9 mouse cellular contexts compared by ENCODE assay signal in the genomic region with DNA sequence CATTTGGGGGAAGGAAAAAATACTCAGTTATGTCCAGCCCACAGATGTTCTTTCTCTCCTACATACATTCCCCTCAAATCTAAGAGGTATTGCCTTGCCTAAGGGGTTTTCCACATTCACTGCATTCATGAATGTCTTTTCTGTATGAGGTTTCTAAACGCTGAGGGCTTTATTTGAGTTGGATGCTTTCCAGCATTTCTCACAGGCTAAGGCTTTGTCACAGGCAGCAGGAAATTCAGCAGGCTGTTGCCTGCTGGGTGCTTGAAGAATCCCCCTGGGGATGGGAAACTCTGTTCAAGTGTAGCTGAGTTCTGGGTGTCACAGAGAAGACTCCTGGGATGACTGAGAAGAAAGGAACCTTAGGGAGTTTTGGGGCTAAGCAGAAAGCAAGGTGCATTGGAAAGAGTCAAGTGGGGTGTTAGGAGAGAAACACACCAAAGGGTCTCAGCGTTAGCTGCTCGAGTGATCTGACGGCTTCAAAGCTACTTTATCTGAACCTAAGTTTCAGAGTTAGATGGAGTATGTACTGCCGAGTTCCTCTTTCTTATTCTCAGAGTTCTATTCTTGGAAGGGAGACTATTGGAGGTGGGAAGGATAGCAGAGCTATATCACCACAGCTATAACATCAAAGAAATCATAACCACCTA. TPM values are rescaled to one million over a fixed set of nuclear protein-coding genes. Genes with fewer than 3 reads are reported as not detected.
A peak's percentile ranks its signal among the peaks of the same experiment; 100 is the strongest.
DNase-seq lines count a peak whose midpoint lies in the region; ATAC-seq lines count a peak whose summit lies in the region.
"Had no signal": no experiment of that assay in that cellular context is flagged by ENCODE, and none has a peak within 500 bp of the region (broad histone marks: within the 10 kb centered on the region; RNA-seq: fewer than 3 reads in every experiment).

No protein-coding gene starts in this region.

- no peak overlapping the region for H3K4me3 ChIP-seq in heart, embryonic 16.5 days (ENCODE audit: low read length)

- DNase-seq in kidney, adult 11 months: peak; percentile 18
- no peak for DNase-seq in kidney, adult 18-20 months
- peak; percentile 81 for DNase-seq in NIH3T3 (ENCODE audit: low read depth)
- no peak for DNase-seq in left cerebral cortex, adult 9 months (ENCODE audit: low spot score in 2 of 2)
- no peak for DNase-seq in left cerebral cortex, adult 8-10 months (ENCODE audit: low spot score in 2 of 2)
- DNase-seq: layer of hippocampus, postnatal 36 days had no signal

- peak; percentile 61 for ATAC-seq in heart, embryonic 16.5 days (replicated peaks; ENCODE audit: extremely low read depth, insufficient read depth, low FRiP score)
- ATAC-seq in megakaryocyte progenitor cell, adult 5-6 weeks (replicated peaks; ENCODE audit: poor library complexity): peak; percentile 22; the same call in 1 of the 2 replicates
- ATAC-seq in erythroid progenitor cell, adult 5-6 weeks (replicated peaks; ENCODE audit: low FRiP score, poor library complexity, severe bottlenecking): no peak

- H3K4me2 ChIP-seq in heart, embryonic 16.5 days (ENCODE audit: low read depth, low read length): peak overlapping the region; percentile 0; the same call in 1 of the 2 replicates

- 0 out of 2 replicates have a peak, but pooled peaks cover 2% of the 10 kb centered on the region for H3K9me3 ChIP-seq in heart, embryonic 16.5 days (replicated peaks; ENCODE audit: control insufficient read depth, low read length)

- peaks cover 25% of the 10 kb centered on the region for H3K4me1 ChIP-seq in heart, embryonic 16.5 days (ENCODE audit: control insufficient read depth, insufficient read depth, low read length)

- 12% methylated on average over 5 of the region's 5 CpGs for whole genome bisulfite sequencing in heart, embryonic 16.5 days

- no peaks in the 10 kb centered on the region for H3K36me3 ChIP-seq in heart, embryonic 16.5 days (ENCODE audit: control insufficient read depth, insufficient read depth)

- no peaks in the 10 kb centered on the region for H3K27me3 ChIP-seq in heart, embryonic 16.5 days (ENCODE audit: control insufficient read depth, insufficient read depth, low read length)

- 0 out of 2 replicates have a peak overlapping the region, but pooled peaks have one; percentile 18 for H3K9ac ChIP-seq in heart, embryonic 16.5 days (ENCODE audit: low read length)

- H3K27ac ChIP-seq in heart, embryonic 16.5 days (ENCODE audit: low read length): peak overlapping the region; percentile 61

RNA-seq across cellular contexts. Expression of a gene that starts 14.2 kb away (rescaled TPM):
- 3.4 and 3.5 TPM in 2 replicates for polyA plus RNA-seq in heart, embryonic 16.5 days (2015; fragmentation: Nextera tagmentation; extraction: Ambion mirVana)
- total RNA-seq in megakaryocyte progenitor cell, adult 5-6 weeks (2015): 8.9 and 11.7 TPM in 2 replicates
- total RNA-seq in megakaryocyte progenitor cell, adult 5-6 weeks (2017): 9.2 and 10.6 TPM in 2 replicates
- 25.6 and 25.9 TPM in 2 replicates for total RNA-seq in erythroid progenitor cell, adult 5-6 weeks (2015; ENCODE audit: low replicate concordance)
- total RNA-seq in erythroid progenitor cell, adult 5-6 weeks (2017; ENCODE audit: low replicate concordance): 30.8 and 32.2 TPM in 2 replicates
- total RNA-seq in left cerebral cortex, adult 8-10 months (2022): 10 to 100 TPM; 16.5 to 20.0 (median 17.2) TPM

RNA-seq across cellular contexts. Expression of a gene that starts 54.5 kb away (rescaled TPM):
- polyA plus RNA-seq in heart, embryonic 16.5 days (2015; fragmentation: Nextera tagmentation; extraction: Ambion mirVana): 392 and 422 TPM in 2 replicates
- total RNA-seq in megakaryocyte progenitor cell, adult 5-6 weeks (2015): 31.2 and 54.0 TPM in 2 replicates
- total RNA-seq in megakaryocyte progenitor cell, adult 5-6 weeks (2017): 36.9 and 71.1 TPM in 2 replicates
- total RNA-seq in erythroid progenitor cell, adult 5-6 weeks (2015; ENCODE audit: low replicate concordance): 268 and 297 TPM in 2 replicates
- total RNA-seq in erythroid progenitor cell, adult 5-6 weeks (2017; ENCODE audit: low replicate concordance): 307 and 428 TPM in 2 replicates
- total RNA-seq in left cerebral cortex, adult 8-10 months (2022): 100 to 1,000 TPM; 531 to 605 (median 581) TPM

Comparison
In these comparisons a context has a peak if more than half of its experiments do, and no peak if none do; other contexts are left out.
1. DNase-seq: peak in kidney, adult 11 months (single experiment) and NIH3T3 (single experiment); none in kidney, adult 18-20 months (single experiment), left cerebral cortex, adult 9 months (0 of 2) and left cerebral cortex, adult 8-10 months (0 of 2).